Mouse (Mus musculus) olfactory bulb, adult 2 months (tissue): ENCODE measurements around the gene Chrng. TPM values are rescaled to one million over a fixed set of nuclear protein-coding genes. Genes with fewer than 3 reads are reported as not detected.
A peak's percentile ranks its signal among the peaks of the same experiment; 100 is the strongest.

Experiments
- H3K27ac ChIP-seq: fragments of 200-500 bp; 2 replicates; pipeline ENCODE4 v1.5.1; 2012; ENCODE audit warnings: low read depth, low read length; ENCODE audit not compliant: insufficient read depth
- H3K4me1 ChIP-seq: fragments of 200-500 bp; 2 replicates; pipeline ENCODE4 v1.6.1; 2012; ENCODE audit warnings: low read length; ENCODE audit not compliant: control insufficient read depth, insufficient read depth
- H3K4me3 ChIP-seq: fragments of 200-500 bp; 2 replicates; pipeline ENCODE4 v1.5.1; 2012; ENCODE audit warnings: mild to moderate bottlenecking, low read depth, low read length, moderate library complexity; ENCODE audit not compliant: insufficient read depth
- CTCF ChIP-seq: fragments of 200-500 bp; IDR thresholded peaks from 2 replicates; pipeline ENCODE4 v1.5.1; 2012; ENCODE audit warnings: low read depth, mild to moderate bottlenecking, low read length, moderate library complexity; ENCODE audit not compliant: insufficient read depth
- POLR2A ChIP-seq: fragments of 200-500 bp; IDR thresholded peaks from 2 replicates; pipeline ENCODE4 v1.6.1; 2012; ENCODE audit warnings: mild to moderate bottlenecking, low read depth, low read length, moderate library complexity; ENCODE audit not compliant: insufficient read depth
- WGBS: fragments of 180-500 bp; shearing (Covaris S2); methylation state at CpG from one replicate; pipeline ENCODE4 v1.1.7; 2018; 5-methylcytosine and 5-hydroxymethylcytosine counted together
- polyA plus RNA-seq: library from polyadenylated mRNA; stranded (reverse); fragments of >200 nt; gene quantifications from 2 replicates; pipeline ENCODE4 v1.2.4, GENCODE M21; 2012; ENCODE audit warnings: low replicate concordance; ENCODE audit not compliant: missing spikeins, insufficient read depth, insufficient read length

Chrng gene
- polyA plus RNA-seq, 1 experiment: not detected

DNA sequence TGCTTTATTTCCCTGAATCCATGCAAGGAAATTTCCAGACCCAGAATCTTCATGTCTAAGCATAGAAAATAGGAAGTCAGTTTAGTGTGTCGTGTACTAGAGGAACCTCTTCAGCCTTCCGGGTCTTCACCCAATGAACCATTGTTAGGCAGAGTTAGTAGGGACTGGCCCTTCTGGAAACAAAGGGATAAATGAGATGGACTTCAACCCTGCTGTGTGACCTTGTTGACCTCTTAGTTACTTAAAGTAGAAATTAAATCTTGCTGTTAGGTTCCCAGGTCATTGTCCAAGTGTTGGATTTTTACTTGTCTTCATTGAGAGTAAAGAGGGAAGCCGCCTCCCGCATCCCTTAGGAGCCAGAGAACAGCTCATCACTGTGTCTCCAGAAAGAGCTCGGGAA, 26.1 kb downstream of the Chrng start:
- no peak overlapping the region for H3K4me3 ChIP-seq
- H3K4me1 ChIP-seq: no peaks in the 10 kb centered on the region
- no peak for TF ChIP-seq CTCF
- TF ChIP-seq POLR2A: no peak
- WGBS: 71% methylated on average over 5 of the region's 5 CpGs
- no peak overlapping the region for H3K27ac ChIP-seq

DNA sequence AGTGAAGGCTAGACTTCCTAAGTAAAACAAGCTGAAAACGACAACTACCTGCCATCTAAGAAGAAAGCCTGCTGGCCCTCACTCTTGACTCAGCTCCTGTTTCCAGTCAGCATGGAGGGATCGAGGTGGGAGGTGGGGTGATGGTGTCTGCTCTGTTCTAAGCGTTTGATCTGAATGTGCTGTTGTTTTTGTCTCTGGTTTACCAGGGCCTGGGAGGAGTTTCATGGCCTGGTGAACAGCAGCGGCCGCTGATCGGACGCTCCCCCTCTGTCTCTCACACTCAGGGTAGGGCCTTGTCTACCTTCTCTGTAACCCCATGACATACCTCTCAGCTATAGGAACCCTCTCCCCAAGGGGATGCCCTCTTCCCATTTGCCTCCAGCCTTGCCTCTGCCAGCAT, 27.7 kb downstream of the Chrng start:
- no peak overlapping the region for H3K4me3 ChIP-seq
- WGBS: 74% methylated on average over 7 of the region's 7 CpGs
- no peak for TF ChIP-seq POLR2A
- no peak for TF ChIP-seq CTCF
- H3K27ac ChIP-seq: no peak overlapping the region
- no peaks in the 10 kb centered on the region for H3K4me1 ChIP-seq

DNA sequence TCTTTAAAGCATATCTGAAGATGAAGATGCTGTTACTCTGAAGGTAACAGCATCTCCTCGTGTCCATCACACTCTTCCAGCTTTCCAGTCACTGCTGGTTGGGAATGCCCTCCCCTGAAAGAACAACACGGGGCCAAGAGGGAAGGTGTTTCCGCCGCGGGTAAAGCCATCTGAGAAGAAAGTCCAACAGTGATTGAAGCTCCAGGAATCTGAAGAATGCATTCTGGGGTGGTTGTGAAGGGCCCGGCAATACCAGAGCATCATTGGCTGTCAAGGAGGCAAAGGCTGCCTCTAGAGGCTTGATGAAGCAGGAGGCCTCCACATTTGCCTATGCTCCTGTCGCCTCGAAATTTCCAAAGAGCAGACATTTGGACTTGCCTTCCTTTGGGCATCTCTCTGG, 34.6 kb downstream of the Chrng start:
- 81% methylated on average over 8 of the region's 8 CpGs for whole genome bisulfite sequencing
- H3K4me1 ChIP-seq: no peaks in the 10 kb centered on the region
- H3K27ac ChIP-seq: no peak overlapping the region
- TF ChIP-seq CTCF: no peak
- no peak for TF ChIP-seq POLR2A
- no peak overlapping the region for H3K4me3 ChIP-seq

DNA sequence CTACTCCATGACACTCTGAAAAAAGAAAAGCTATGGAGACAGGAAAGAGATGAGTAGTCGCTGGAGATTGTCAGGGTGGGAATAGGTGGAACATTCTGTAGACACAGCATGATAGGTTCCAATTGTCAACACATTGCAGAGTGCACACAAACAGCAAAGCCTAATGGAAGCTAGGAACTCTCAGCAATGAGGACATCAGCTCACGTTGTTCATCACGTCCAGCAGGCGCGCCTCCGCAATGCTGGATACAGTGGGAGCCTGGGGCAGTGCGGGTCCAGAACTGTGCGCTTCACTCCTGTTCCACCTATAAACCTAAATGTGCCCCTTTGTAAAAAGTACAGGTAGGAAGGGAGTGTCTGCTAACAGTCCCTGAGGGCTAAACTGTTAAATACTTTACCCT, 38.6 kb downstream of the Chrng start:
- Histone ChIP-seq H3K27ac (no peak overlapping the region), H3K4me3 (no peak overlapping the region), H3K4me1 (peaks cover 3% of the 10 kb centered on the region; the same call in 1 of the 2 replicates)
- 91% methylated on average over 8 of the region's 8 CpGs for WGBS
- TF ChIP-seq POLR2A (no peak), CTCF (no peak)

DNA sequence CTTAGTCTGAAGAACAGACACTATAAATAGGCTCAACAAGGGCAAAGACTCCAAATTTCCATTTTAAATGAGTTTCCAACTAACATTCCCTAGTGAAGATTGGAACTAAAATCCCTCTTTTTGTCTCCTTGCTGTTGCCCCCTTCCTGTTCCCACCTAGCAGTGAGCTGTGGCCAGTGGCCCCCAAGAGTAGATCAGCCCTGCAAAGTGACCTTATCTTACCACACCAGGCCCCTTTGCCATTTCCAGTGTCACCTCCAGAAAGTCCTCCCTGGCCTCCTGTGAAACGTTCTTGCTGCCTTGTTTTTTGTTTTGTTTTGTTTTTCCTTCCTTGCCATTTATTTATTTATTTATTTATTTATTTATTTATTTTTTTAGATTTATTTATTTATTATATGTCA, 41.0 kb downstream of the Chrng start:
- no peak overlapping the region for H3K4me3 ChIP-seq
- WGBS: 45% methylated on average over 1 of the region's 1 CpGs
- H3K27ac ChIP-seq: no peak overlapping the region
- H3K4me1 ChIP-seq: peaks cover 3% of the 10 kb centered on the region; the same call in 1 of the 2 replicates
- no peak for TF ChIP-seq CTCF
- no peak for TF ChIP-seq POLR2A

DNA sequence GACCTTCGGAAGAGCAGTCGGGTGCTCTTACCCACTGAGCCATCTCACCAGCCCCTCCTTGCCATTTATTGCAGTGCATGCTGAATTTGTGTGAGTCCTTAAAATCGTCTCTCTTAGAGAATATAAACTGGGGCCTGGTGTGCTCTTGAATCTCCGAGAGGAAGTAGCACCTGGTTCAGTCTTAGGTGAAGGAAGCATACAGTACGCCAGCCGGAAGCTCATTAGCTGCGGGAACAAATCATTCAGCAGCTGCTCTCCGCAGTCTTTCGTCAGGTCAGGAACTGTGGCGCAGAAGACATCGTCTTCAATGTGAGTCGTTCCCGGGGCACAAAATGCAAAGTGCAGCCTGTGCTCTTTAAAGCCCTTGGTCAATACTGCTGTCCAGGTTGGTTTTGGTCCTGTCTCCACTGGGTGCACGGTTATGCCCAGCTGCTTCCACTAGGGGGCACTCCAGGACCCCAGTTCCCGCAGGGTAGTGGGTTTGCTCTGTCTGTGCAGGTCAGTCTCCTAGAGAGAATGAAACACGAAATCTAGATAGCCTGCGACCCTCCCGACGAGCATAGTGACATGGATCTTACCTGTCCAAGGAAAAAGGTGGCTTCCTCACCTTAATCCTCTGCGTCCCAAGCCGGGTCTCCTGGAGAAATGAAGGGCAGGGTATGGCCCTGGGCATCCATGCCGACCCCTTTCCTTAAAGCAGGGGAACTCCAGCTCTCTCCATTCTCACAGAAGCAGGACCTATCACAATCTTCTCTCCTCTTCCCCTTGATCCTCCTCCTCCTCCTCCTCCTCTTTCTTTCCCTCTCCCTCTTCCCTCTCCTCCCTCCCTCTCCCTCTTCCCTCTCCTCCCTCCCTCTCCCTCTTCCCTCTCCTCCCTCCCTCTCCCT, 41.7 kb downstream of the Chrng start:
- Histone ChIP-seq H3K4me1 (peaks cover 3% of the 10 kb centered on the region; the same call in 1 of the 2 replicates), H3K4me3 (peak overlapping the region; percentile 13), H3K27ac (no peak overlapping the region)
- TF ChIP-seq POLR2A: no peak
- peak; percentile 77 for TF ChIP-seq CTCF
- WGBS: 22% methylated on average over 22 of the region's 22 CpGs

DNA sequence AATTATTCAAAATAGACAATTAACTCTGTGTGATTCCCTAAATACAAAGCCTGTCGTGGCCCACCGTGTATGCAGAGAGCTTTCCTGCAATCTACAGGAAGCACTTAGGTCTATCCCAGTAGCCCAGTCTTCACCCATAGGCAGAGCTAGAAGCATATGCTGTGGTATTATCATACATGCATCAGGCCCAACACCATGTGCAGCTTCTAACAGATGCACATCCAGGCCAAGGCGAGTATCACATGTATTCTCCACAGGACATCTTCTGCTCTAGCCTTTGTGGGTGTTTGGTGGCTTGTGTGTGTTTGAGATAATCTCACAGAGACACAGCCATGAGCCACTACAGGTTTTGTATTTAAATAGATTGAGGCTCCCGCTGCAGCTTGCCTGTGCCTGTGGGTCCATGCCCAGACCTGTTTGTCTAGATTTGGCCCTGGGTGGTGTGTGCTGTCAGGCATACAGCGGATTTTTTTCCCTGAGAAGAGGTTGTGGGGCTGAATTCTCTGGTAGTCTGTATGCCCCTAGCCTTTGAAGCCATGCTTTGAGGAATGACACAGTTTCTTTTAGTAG, 47.7 kb downstream of the Chrng start:
- no peak for TF ChIP-seq POLR2A
- no peak for TF ChIP-seq CTCF
- 74% methylated on average over 5 of the region's 5 CpGs for WGBS
- Histone ChIP-seq H3K4me3 (no peak overlapping the region), H3K4me1 (no peaks in the 10 kb centered on the region), H3K27ac (no peak overlapping the region)

DNA sequence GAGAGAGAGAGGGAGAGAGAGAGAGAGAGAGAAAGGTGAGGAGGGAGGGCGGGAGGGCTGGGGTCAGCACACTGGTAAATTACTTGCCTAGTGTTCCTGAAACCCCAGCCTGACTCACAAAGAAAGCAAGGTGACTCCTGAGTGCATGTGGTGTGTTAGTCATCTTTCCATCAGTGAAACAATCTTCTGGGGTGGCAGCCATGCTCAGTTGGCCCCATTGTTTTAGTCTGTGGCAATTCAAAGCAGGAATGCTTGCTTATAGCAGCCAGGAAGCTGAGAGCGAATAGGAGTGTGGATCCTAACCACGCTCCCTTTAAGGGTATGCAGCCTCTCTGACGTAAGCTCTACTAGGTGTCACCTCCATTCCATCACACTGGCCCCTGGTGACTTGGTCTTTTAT, 50.7 kb downstream of the Chrng start:
- Histone ChIP-seq H3K4me3 (no peak overlapping the region), H3K4me1 (0 out of 2 replicates have a peak, but pooled peaks cover 2% of the 10 kb centered on the region), H3K27ac (no peak overlapping the region)
- no peak for TF ChIP-seq POLR2A
- TF ChIP-seq CTCF: no peak
- WGBS: 91% methylated on average over 4 of the region's 4 CpGs

DNA sequence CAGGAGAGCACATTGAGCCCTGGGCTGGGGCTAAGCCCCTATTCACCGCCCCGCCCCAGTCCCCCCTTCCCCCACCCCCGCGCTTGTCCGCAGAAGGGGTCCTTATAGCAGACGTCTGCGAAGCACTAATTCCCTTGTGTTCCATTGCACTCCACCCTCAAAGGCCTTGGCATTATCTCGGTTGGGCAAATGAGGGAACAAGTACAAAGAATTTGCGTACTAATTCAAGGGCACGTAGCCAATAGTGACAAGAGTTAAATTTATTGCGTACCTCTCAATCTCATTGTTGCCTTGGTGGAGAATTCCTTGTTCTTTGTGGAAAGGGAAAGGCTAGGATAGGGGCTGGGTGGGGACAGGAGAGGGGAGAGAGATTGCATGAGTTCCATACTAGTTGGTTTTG, 53.2 kb downstream of the Chrng start:
- H3K4me1 ChIP-seq: 0 out of 2 replicates have a peak, but pooled peaks cover 2% of the 10 kb centered on the region
- no peak overlapping the region for H3K4me3 ChIP-seq
- TF ChIP-seq POLR2A: no peak
- no peak for TF ChIP-seq CTCF
- no peak overlapping the region for H3K27ac ChIP-seq
- 32% methylated on average over 11 of the region's 11 CpGs for WGBS
